Mouse (Mus musculus) midbrain, embryonic 11.5 days (tissue): ENCODE measurements at regions not wholly inside any gene's neighbourhood (a gene's known extent, or its start where the extent isn't known, plus 50 kb on each side); places are given as distances from the start of the nearest gene placed in this dataset.

Experiments used
- ATAC-seq: fragments of 200-750 bp; cut with Nextera tagmentation; 2 replicates; pipeline ENCODE4 v1.8.0; 2017; ENCODE audit warnings: moderate TSS enrichment, moderate library complexity; ENCODE audit not compliant: low FRiP score
- DNase-seq: peaks from one replicate; pipeline ENCODE4 v3.0.0; 2015; ENCODE audit warnings: low spot score; ENCODE audit errors: missing footprints
- H3K27ac ChIP-seq: fragments of 300-500 bp; sonication (generic); 2 replicates; pipeline ENCODE4 v1.5.1; 2014; ENCODE audit warnings: low read depth, low read length
- H3K27me3 ChIP-seq: fragments of 300-500 bp; sonication (generic); 2 replicates; pipeline ENCODE4 v1.6.1; 2014; ENCODE audit warnings: mild to moderate bottlenecking, low read length, moderate library complexity, mixed read lengths; ENCODE audit not compliant: control insufficient read depth, insufficient read depth
- H3K36me3 ChIP-seq: fragments of 300-500 bp; sonication (generic); 2 replicates; pipeline ENCODE4 v1.6.1; 2014; ENCODE audit warnings: mild to moderate bottlenecking, low read length, moderate library complexity, mixed read lengths; ENCODE audit not compliant: control insufficient read depth, insufficient read depth
- H3K4me1 ChIP-seq: fragments of 300-500 bp; sonication (generic); 2 replicates; pipeline ENCODE4 v1.6.1; 2014; ENCODE audit warnings: low read length; ENCODE audit not compliant: control insufficient read depth, insufficient read depth
- H3K4me2 ChIP-seq: fragments of 300-500 bp; sonication (generic); 2 replicates; pipeline ENCODE4 v1.6.1; 2014; ENCODE audit warnings: mild to moderate bottlenecking, moderate library complexity
- H3K4me3 ChIP-seq: fragments of 300-500 bp; sonication (generic); 2 replicates; pipeline ENCODE4 v1.5.1; 2014; ENCODE audit warnings: low read depth, low read length
- H3K9ac ChIP-seq: fragments of 300-500 bp; sonication (generic); 2 replicates; pipeline ENCODE4 v1.6.1; 2014; ENCODE audit warnings: low read length
- H3K9me3 ChIP-seq: fragments of 300-500 bp; sonication (generic); 2 replicates; pipeline ENCODE4 v1.6.1; 2016; ENCODE audit warnings: low read length; ENCODE audit not compliant: control insufficient read depth
- WGBS: fragments of 180-500 bp; shearing (Covaris S2); extraction: QIAGEN DNeasy Blood & Tissue Kit; methylation state at CpG from one replicate; pipeline ENCODE4 v1.1.7; 2014; 5-methylcytosine and 5-hydroxymethylcytosine counted together

DNA sequence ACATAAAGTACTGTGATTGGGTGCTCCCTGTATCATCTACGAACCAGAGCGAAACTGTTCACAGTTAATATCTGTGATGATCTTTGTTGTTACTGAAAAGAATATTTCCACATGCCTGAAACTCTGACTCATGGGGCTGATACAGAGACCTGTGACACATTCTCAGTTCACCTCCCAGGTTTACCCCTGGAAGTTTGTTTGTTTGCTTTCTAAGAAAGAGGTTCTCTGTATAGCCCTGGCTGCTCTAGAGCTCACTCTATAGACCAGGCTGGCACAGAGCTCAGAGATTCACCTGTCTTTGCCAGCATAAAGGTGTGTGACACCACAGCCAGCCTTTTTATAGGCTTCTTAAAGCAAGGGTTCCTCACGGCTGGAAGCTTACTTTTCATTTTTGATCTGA is 182.6 kb upstream of the Pgrmc2 start:
- WGBS = 97% methylated on average over 3 of the region's 3 CpGs

DNA sequence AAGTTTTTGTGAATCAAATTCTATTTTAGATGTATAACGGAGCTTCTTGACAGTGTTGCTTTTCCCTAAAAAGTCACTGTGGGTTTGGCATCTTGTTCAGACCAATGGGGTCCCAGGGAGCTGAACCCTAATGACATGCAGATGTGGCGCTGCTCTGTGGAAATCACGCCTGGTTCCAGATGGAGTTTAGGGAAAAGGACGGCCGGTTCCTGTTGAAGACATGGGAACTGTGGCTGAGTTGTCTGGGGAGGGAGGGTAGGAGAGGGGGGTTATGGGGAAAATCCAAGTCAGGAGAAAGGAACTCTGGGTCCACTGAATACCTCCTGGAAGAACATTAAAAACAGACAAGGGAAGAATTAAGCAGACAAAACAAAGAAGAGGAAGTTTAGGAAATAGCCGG is 175.4 kb upstream of the Pgrmc2 start:
- Histone ChIP-seq H3K36me3 (no peaks in the 10 kb centered on the region), H3K9me3 (no peaks in the 10 kb centered on the region), H3K4me2 (no peak overlapping the region), H3K4me1 (no peaks in the 10 kb centered on the region), H3K4me3 (no peak overlapping the region), H3K27ac (no peak overlapping the region), H3K27me3 (no peaks in the 10 kb centered on the region), H3K9ac (no peak overlapping the region)
- ATAC-seq (no peak), DNase-seq (no peak)
- 73% methylated on average over 6 of the region's 6 CpGs for WGBS

More for the DNA sequence above, 182.6 kb upstream of the Pgrmc2 start:
- no peak overlapping the region for H3K4me2 ChIP-seq
- H3K27me3 ChIP-seq = no peaks in the 10 kb centered on the region
- no peak overlapping the region for H3K4me3 ChIP-seq
- DNase-seq (no peak), ATAC-seq (no peak)
- no peak overlapping the region for H3K9ac ChIP-seq
- no peak overlapping the region for H3K27ac ChIP-seq
- H3K36me3 ChIP-seq = no peaks in the 10 kb centered on the region
- no peaks in the 10 kb centered on the region for H3K4me1 ChIP-seq
- no peaks in the 10 kb centered on the region for H3K9me3 ChIP-seq

DNA sequence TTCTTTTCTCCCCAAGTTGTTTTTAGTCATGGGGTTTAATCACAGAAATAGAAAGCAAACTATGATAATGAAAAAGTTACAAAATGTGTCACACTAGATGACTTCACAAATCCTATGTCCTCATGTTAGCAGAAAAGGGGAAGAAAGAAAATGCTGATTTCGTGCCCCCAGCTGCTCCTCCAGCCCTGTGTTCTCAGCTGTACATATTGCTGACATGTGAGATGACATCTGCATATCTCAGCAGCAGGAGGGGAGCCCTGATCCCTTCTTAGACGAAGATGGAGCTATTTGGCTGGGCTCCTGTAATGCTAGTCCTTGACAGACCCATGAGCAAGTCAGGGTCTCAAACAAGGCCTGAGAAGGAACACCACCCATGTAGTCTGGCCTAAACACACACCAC is 162.1 kb upstream of the Pgrmc2 start:
- DNase-seq = no peak
- H3K27me3 ChIP-seq = no peaks in the 10 kb centered on the region
- 59% methylated on average over 2 of the region's 2 CpGs for WGBS
- H3K27ac ChIP-seq = no peak overlapping the region
- no peak for ATAC-seq
- no peak overlapping the region for H3K4me2 ChIP-seq
- no peaks in the 10 kb centered on the region for H3K36me3 ChIP-seq
- no peak overlapping the region for H3K4me3 ChIP-seq
- H3K9me3 ChIP-seq = no peaks in the 10 kb centered on the region
- no peaks in the 10 kb centered on the region for H3K4me1 ChIP-seq
- no peak overlapping the region for H3K9ac ChIP-seq

DNA sequence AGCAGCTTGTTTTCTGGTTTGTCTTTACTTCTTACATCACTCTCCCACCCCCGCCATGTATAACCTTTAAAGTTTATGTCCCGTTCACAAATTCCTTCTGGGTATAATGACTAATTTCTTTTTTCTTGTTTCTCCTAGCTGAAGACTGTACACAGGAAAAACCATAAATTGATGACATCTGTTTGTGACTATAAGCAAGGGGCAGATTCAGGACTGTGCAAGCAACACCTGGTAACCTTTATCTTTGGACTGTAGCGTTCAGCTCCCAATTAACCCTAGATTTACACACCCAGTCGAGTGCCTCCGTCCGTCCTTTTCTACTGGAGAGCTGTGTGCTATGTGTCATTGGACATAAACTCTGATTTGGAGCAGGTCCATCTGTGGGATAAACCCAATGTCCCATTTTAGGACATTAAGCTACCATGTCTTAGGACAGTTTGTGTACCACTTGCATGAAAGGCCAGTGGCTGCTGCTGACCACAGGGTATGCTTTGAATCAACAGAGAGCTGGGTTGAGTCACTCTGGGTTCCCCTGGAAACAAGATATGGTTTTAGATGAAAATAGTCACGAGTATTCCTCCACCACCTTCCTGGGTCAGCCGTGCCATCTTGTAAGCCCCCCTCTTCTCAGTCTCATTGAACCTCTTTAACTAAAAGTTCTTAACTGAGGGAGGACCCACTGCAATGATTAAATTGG is 159.2 kb upstream of the Pgrmc2 start:
- no peak overlapping the region for H3K4me2 ChIP-seq
- no peaks in the 10 kb centered on the region for H3K9me3 ChIP-seq
- ATAC-seq (no peak), DNase-seq (no peak)
- no peak overlapping the region for H3K27ac ChIP-seq
- 82% methylated on average over 8 of the region's 8 CpGs for WGBS
- no peak overlapping the region for H3K9ac ChIP-seq
- no peaks in the 10 kb centered on the region for H3K36me3 ChIP-seq
- no peaks in the 10 kb centered on the region for H3K4me1 ChIP-seq
- H3K4me3 ChIP-seq = no peak overlapping the region
- H3K27me3 ChIP-seq = no peaks in the 10 kb centered on the region

DNA sequence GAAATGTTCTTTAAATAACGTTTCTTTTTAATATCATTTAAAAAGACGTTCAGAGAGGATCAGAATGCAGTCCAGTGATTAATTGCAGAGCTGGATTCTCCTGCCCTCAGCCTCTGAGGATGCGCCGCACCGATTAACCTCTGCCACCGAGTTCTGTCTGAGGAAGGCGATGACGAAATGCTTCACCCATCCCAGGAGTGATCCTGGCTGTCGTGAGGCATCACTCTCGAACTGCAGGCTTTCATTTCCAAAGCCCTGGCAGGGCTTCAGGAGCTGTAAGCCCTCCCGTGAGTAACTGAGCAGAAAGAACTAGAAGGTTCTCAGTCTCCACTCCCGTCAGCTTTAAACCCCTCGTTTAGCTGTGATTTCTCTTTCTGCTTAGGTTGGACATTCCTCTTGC is 157.0 kb upstream of the Pgrmc2 start:
- 77% methylated on average over 13 of the region's 13 CpGs for WGBS
- H3K9me3 ChIP-seq = no peaks in the 10 kb centered on the region
- H3K4me3 ChIP-seq = no peak overlapping the region
- H3K9ac ChIP-seq = no peak overlapping the region
- H3K4me1 ChIP-seq = no peaks in the 10 kb centered on the region
- no peak for ATAC-seq
- H3K27ac ChIP-seq = no peak overlapping the region
- no peaks in the 10 kb centered on the region for H3K27me3 ChIP-seq
- DNase-seq = no peak
- H3K36me3 ChIP-seq = no peaks in the 10 kb centered on the region
- no peak overlapping the region for H3K4me2 ChIP-seq

DNA sequence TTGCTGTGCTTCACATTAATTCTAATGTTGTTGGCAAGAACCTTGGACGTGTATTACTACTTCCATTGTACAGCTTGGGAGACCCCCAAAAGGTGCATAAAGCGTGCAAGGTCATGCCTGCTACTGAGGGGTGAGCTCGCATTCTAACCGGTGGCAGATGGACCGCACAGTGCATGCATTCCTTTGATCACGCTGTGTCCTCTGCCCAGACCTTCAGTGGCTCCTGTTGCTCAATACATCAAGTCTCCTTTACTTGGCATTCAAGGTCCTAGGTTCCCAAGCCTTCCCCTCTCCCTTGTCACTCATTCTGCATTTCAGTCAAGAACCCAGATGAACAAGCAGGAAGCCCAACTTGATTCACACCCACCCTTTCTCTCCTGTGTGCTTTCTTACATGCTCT is 156.4 kb upstream of the Pgrmc2 start:
- ATAC-seq (no peak), DNase-seq (no peak)
- Histone ChIP-seq H3K9me3 (no peaks in the 10 kb centered on the region), H3K9ac (no peak overlapping the region), H3K4me2 (no peak overlapping the region), H3K36me3 (no peaks in the 10 kb centered on the region), H3K4me1 (no peaks in the 10 kb centered on the region), H3K27ac (no peak overlapping the region), H3K27me3 (no peaks in the 10 kb centered on the region), H3K4me3 (no peak overlapping the region)
- WGBS = 84% methylated on average over 6 of the region's 6 CpGs

DNA sequence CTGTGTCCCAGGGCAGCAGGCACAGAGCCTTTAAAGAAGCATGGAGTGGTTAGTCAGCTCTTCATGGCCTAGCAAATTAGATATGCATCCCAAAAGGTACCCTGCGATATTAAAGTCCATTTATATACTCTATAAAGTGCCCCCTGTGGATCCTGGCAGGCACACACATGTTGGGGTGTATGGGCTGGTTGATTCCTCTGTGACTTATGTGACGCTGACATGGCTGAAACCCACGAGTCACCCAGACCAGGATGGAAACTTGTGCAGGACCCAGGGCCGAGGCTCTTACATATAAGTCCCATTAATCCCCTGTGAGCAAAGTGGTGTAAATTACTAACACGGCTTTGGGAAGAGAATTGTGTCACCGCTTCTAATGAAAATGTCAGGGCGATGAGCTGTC is 155.2 kb upstream of the Pgrmc2 start:
- Histone ChIP-seq H3K27ac (no peak overlapping the region), H3K27me3 (no peaks in the 10 kb centered on the region), H3K4me3 (no peak overlapping the region), H3K9me3 (no peaks in the 10 kb centered on the region), H3K4me1 (no peaks in the 10 kb centered on the region), H3K9ac (no peak overlapping the region), H3K36me3 (no peaks in the 10 kb centered on the region), H3K4me2 (no peak overlapping the region)
- no peak for ATAC-seq
- DNase-seq = no peak
- WGBS = 86% methylated on average over 7 of the region's 7 CpGs

DNA sequence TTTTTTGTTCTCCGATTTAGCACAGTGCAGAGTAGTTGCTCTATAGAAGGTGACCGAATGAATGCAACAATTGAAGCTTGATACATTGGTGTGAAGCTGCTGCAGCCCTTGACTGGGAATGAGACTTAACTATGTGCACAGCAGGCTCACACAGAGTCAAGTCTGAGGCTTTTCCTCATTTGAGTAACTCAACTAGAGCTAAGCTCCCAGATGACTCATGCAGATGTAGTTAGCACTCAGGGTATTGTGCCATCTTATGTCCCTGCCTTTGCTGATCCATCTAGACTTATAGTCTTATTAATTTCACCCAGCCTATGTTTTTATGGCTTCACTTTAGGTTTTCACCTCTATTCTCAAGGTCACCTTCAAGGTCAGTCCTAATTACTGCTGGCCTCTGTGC is 152.8 kb upstream of the Pgrmc2 start:
- no peak for ATAC-seq
- H3K4me2 ChIP-seq = no peak overlapping the region
- no peaks in the 10 kb centered on the region for H3K36me3 ChIP-seq
- H3K9me3 ChIP-seq = no peaks in the 10 kb centered on the region
- no peak overlapping the region for H3K27ac ChIP-seq
- H3K9ac ChIP-seq = no peak overlapping the region
- H3K4me1 ChIP-seq = no peaks in the 10 kb centered on the region
- no peaks in the 10 kb centered on the region for H3K27me3 ChIP-seq
- WGBS = 95% methylated on average over 2 of the region's 2 CpGs
- no peak for DNase-seq
- no peak overlapping the region for H3K4me3 ChIP-seq

DNA sequence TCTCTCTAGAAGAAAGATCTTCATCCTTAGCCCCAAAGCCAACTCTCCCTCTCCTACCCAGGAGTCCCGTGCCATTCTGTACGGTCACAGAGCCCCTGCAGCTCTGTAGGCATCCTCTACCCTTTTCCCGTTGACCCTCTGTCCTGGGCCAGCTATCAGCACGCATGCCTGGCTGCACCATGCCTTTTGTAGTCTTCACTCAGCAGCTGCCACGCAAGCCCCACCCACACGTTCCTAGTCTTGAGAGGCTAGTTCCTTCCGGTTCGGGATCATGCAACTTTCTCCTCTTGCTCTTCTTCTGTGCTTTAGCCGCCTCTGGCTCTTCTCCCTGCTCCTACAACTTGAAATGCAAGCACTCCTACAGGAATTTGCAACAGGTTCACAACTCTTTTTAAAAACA is 152.1 kb upstream of the Pgrmc2 start:
- DNase-seq = no peak
- Histone ChIP-seq H3K9ac (no peak overlapping the region), H3K4me3 (no peak overlapping the region), H3K4me1 (no peaks in the 10 kb centered on the region), H3K9me3 (no peaks in the 10 kb centered on the region), H3K36me3 (no peaks in the 10 kb centered on the region), H3K27me3 (no peaks in the 10 kb centered on the region), H3K27ac (no peak overlapping the region), H3K4me2 (no peak overlapping the region)
- ATAC-seq = no peak
- 74% methylated on average over 9 of the region's 9 CpGs for WGBS
